Mouse (Mus musculus) spleen, adult 2 months (tissue): ENCODE data around the gene C8a.

Source experiments
- CTCF ChIP-seq: fragments of 200-500 bp; IDR thresholded peaks from 2 replicates; pipeline ENCODE4 v1.5.1; 2011; ENCODE audit warnings: mild to moderate bottlenecking, inconsistent platforms; ENCODE audit not compliant: insufficient read depth, insufficient read length, insufficient replicate concordance; ENCODE audit errors: extremely low read depth
- POLR2A ChIP-seq: fragments of 200-500 bp; IDR thresholded peaks from 2 replicates; pipeline ENCODE4 v1.6.1; 2011; ENCODE audit warnings: low read depth, low read length, inconsistent platforms

DNA sequence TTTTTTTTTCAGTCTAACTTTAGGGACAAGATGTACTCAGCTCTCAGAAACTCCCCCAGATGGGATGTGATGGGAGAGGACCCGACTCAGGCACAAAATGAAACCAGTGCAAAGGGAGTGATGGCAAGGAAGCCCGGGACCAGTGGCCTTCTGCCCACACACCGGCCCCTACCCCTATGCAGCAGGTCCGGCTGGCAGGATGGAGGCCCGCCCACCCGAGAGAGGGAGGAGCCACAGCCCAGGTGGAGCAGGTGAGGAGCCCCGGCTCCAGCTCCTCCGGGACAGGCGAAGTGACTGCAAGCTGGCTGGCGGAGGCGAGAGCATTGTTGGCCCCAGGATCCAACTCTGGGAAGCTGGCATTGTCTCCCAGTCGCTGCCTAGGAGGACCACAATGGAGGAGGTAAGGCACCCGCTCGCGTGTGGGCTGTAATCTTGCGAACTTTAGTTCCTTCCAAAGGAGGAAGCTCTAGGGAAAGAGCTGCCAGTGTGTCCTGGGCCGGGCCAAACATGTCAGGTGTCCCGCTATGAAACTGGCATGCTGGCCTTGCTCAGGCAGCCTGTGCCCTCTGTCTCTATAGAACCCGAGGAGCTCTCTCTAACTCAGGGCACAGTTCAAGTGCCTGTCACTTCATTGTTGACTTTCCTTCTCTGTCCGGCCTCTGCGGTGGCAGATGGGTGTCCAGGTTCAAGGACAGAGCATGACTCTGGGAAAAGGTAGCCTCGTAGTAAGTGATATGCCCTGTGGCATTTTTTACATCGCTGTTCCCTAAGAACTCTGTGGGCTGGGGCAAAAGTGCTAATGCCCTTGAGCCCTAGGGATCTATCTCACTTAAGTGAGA, 37.3 kb upstream of the C8a start, which contains the start of gene Fyb2:
- no peak for TF ChIP-seq CTCF
- no peak for TF ChIP-seq POLR2A
